Mouse (Mus musculus) left cerebral cortex, adult 18-20 months (tissue): ENCODE measurements around the gene Diras1. TPM values are rescaled to one million over a fixed set of nuclear protein-coding genes. Genes with fewer than 3 reads are reported as not detected.
"Not testable (repeated sequence)": the region's sequence is repeated elsewhere in the genome, so short reads cannot be mapped to it uniquely, and the experiment has no call there.

Source experiments
- DNase-seq, 2 experiments: peaks; one replicate each; pipeline ENCODE4 v3.0.0; 2021 to 2022; ENCODE audit warnings: low spot score in 2 of 2, mixed read lengths in 1 of 2
- long read RNA-seq, 2 experiments: library from polyadenylated mRNA; stranded (forward); transcript quantifications; one replicate each; pipeline ENCODE4 v2.0.0; 2021
- total RNA-seq, 2 experiments: library from RNA; stranded (reverse); gene quantifications; 2 replicates each; pipeline ENCODE4 v1.2.3; 2021

The Diras1 gene
- 100 to 1,000 TPM; 104 to 113 TPM for total RNA-seq
- long read RNA-seq, experiment 1, transcript Diras1-201 (2 exons, 2,953 nt), result major isoform, 136 of 191 reads
- long read RNA-seq, experiment 1, partial matches to known transcripts, result 0 of 191 reads
- long read RNA-seq, experiment 1, other reads (novel, unspliced or antisense), result 55 of 191 reads
- long read RNA-seq, experiment 2, transcript Diras1-201 (2 exons, 2,953 nt), result major isoform, 54 of 99 reads
- long read RNA-seq, experiment 2, partial matches to known transcripts, result 0 of 99 reads
- long read RNA-seq, experiment 2, other reads (novel, unspliced or antisense), result 44 of 99 reads

DNA sequence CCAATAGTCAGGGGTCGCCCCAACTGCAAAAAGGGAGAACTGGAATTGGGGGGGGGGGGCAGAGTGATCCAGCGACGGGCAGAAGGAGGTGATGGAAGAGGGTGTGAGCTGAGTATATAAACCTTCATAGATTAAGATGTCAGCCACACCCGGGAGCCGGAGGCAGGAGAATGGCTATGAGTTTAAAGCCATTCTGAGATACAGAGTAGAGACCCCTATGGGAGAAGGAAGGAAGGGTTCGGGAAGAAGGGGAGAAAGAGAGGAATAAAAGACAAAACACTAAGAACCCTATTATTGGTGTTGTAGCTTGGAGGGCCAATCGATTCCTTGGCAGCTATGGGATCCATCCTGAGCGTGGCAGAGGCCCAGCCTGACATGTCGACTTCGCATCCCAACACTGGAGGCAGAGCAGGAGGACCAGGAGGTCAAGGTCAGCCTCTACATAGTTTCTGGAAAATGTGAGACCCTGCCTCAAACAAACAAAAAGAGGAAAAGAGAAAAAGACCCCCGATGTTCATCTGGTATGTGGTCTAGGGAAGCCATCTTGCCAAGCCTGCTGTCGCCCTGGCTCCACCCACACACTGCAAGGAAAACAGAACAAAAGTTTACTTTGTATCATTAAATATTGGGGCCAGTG lies at the start of gene Diras1:
TSS of gene Diras1 (minus strand) at position 24 of the 637 bp plus-strand sequence.
- DNase-seq, result no peak

DNA sequence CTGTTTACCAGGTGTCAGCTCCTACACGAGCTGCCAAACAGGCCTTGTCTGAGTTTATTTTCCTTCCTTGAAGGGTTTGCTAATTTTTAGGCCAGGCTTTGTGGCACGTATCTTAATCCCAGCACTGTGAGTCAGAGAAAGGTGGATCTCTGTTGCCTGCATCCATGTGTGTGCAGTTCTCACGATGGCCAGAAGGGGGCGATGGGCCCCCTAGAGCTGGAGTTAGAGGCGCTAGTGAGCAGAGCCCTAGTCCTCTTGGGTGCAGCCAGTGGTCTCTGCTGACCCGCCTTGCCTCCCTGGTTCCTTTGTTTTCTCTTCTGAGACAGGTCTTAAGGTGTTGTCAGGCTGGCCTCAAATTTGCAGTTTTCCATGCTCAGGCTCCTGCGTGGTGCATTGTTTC lies 48.0 kb upstream of the Diras1 start:
- no peak for DNase-seq

DNA sequence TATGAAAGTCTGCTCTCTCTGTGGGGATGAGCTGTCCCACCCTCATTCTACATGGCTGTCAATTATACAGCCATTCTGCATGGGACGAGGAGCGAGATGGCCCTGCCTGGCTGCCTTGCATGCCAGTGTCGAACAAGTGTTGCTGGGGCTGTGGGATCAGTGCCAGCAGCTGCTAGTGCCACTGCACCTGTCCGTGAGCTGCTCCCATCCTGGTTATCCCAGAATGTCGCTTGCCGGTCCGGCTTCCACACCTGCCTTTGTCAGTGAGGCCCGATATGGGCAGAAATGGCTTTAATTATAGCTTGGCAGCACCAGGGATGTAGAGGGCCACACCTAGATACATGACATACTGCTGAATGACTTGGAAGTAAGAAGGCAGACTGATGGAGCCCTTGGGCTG lies 46.8 kb upstream of the Diras1 start:
- DNase-seq, result no peak

DNA sequence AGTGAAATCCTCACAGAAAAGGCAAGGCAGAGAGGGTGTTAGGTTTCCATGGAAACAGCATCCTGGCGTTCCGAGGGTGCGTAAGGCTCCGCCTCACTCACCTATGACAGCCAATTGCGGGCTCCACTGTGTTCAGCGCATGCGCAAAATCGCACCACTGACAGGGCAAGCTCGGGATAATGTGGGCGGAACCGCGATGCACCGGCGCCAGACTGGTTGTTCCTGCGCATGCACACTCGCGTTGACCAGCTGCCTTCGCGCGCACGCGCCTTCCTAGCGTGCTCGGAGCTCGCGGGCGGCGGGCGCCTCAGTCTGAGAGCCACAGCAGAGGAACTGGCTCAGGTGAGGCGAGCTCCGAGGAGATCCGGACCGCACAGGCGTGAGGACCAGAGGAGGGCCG lies 44.4 kb upstream of the Diras1 start, which contains the start of gene Thop1:
TSS of gene Thop1 (plus strand) at position 200 of the 400 bp plus-strand sequence.
- peak; percentile 97 to 98 for DNase-seq

DNA sequence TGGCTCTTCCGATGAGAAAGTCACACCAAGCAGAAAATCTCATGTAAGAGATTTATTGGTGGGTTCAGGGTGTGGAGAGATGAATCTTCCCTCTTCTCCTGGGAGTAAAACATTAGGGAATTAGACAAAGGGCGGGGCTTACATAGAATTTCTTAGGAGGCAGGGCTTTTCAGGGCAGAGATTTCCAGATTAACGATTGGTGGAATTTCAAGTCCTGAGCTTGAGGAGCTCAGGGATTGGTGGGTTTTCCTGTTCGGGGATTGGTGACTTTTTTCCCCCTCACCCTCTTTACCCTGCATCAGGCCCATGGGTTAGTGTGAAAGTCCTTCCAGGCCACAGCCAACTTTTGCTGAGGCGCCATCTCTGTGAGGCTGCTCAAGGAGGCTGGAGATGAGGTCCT lies 43.2 kb upstream of the Diras1 start:
- no peak for DNase-seq

DNA sequence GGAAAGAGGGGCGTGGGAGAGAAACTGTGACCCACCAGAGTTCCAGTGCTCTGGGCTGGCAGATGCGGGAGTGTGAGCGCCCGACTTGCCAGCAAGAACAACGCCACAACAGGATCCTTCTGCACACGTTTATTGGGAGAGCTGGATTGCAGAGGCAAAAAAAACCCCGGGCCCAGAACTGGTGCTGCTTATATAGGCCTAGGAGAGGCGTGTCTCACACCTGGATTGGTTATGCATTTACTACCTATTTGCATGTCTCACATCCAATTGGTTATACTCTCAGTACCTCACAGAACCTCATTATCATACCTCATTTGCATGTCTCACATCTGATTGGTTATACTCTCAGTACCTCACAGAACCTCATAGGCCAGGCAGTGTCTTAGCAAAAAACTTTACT lies 39.1 kb upstream of the Diras1 start:
- DNase-seq, result not testable (repeated sequence)

DNA sequence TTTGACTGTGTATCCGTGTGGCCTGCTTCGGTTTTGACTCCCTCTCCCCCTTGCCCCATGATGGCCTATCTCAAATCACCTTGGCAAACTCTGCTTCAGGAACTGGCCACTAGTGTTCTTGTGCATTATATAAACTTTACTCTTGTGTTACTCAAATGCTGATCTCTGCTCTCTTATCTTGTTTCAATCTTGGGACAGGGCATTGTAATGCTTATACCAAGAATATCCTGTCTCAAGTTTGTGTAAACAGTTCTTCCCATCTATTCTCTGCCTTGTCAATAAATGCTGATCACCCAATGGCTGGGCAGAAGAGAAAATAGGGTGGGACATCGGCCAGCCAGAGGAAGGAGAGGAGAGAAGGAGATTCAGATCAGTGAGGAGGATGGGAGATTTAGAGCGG lies 37.2 kb upstream of the Diras1 start:
- DNase-seq, result no peak

DNA sequence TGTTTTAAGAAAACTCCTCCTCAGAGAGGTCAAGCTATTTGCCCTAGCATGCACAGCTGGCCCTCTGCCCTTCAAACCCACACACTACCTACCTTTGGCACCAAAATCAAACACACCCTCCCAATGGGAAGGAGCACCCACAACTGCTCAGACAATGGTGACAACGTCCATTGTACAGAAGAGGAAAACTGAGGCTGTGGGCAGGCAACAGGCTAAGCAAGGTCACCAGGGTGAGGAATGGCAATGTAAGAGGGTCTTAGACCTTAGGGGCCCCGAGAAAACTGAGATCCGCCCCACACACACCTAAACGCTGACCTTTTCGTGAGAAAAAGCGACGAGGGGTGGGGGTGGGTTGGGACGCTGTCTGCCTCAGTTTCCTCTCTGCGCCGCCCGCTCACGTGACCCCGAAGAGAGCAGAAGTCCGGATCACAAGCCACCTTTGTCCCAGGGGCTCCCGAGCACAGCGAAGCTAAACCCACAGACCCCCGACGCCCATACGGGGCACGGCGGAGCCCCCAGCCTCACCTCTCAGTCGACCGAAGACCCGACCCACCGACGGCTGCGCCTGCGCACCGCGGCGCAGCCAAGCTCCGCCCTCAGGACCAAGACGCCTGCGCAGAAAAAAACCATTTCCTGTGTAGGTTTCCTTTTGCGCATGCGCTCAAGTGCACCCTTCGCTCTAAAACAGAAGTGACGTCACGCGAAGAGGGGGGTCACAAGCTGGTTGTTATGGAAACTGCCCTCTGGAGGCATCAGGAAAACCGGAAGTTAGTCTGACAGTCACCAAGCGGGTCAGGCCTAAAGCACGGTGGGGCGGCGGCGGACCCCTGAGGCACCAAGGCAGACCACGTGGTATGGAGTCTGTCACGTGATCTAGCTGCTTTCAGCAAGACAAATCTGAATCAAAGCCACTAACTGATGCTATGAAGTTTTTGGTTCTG lies 34.4 kb upstream of the Diras1 start, which contains the start of gene Sgta:
TSS of gene Sgta (minus strand) at position 579 of the 941 bp plus-strand sequence.
- peak; percentile 99 for DNase-seq

DNA sequence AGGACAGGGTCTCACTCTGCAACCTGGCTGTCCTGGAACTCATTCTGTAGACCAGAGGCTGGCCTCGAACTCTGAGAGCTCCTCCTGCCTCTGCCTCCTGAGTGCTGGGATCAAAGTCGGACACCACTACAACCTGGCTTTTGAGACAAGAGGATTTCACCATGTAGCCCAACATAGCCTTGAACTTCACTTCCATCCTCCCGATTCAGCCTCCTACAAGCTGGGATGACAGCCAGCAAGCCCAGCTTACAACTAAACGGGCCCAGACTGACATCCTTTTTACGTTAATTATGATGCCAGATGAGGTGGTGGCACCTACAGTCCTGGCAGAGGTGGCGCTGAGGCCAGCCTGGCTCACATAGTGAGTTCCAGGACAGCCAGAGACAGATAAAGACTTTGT lies 33.4 kb upstream of the Diras1 start:
- no peak for DNase-seq

DNA sequence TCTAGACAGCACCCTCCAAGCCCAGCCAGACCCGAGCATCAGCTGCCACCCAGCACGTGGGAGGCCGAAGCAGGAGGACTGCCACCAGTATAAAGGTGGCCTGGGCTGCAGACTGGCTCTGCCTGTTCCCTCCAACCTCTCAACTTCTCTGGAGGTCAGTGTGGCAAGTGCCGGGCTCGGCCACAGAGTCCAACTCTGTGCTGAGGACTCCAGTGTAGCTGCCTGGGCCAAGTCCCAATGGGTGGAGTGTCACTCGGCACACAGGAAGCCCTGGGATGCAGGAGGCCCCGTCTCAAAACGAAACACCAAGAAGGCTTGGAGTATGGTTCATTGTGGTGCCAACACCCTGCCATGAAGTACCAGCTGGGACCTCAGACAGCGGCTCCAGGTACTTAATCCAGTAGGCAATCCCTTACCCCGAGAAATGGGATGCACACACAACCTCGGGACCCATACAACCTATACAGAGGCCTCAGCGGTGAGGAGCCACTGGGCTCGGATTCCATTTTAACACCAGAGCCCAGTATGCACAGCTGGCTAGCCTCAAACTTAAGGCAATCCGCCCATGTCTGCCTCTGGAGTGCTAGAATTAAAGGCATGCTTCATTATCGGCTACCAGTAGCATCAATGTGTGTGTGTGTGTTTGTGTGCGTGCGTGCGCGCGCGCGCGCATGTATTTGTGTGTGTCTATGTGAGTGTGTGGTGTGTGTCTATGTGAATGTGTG lies 32.1 kb upstream of the Diras1 start:
- no peak for DNase-seq

DNA sequence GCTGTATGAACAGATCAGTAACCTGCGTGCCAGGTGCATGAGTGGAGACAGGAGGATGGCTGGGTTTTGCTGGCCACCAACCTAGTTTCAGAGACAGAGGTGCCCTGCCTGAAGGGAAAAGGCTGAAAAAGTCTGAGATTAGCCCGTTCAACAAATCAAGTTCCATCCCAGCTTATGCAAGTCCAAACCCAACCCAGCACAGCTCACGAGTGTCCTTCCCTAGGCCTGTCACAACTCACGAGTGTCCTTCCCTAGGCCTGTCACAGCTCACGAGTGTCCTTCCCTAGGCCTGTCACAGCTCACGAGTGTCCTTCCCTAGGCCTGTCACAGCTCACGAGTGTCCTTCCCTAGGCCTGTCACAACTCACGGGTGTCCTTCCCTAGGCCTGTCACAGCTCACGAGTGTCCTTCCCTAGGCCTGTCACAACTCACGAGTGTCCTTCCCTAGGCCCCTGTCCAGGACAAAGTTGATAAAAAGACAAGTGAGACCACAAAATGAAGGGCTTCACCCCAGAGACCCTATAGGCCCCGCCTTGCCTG lies 30.4 kb upstream of the Diras1 start:
- not testable (repeated sequence) for DNase-seq

DNA sequence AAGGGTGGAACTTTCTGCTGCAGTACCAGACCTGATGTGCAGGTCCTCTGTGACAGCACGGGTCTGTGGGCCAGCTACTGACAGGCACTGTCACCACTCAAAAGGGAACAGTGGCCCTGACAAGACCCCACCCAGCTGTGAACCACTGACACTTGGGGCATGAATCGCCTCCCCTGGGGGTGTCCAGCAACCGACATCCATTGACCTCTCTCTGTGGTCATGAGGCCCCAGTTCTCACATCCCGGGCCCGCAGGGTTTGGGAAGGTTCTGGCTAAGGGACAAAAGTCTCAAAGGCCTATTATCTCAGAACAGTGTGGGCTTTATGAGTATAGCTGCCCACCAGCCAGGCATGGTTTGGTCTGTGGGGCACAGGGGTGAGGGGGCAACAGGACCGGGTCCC lies 29.7 kb upstream of the Diras1 start:
- no peak for DNase-seq

DNA sequence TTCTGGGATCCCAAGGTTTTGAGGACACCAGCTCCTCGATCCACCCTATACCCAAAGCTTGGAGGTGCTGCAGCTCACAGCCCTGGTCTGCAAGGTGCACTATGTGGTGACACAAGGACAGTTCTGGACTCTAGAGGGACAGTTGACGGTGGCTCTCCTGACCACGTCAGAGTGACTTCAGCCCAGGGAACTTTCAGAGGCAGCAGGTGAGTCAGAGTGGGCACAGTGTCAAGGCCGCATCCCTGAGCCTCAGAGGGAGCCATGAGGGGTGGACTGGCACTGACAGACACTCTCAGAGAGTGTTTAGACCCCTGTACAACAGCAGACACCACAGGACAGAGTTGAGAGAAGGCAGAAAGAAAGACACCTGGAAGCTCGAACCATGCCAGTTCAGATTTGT lies 27.1 kb upstream of the Diras1 start:
- no peak for DNase-seq

DNA sequence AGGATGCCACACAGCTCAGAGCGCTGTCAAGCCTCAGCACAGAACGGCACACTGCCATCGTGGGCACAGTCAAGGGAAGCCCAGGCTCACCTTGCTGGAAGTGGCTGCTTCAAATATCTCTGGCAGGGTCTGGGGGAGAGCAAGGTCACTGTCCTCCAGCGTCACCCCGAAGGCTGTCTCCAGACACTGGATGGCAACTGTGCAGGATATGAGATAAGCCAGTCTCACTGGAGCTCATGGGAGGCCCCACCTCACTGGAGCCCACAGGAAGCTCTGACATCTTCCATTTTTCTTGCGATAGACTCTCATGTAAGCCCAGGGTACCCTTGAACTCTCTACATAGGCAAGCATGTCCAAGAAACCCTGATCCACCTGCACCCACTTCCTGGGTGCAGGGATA lies 25.7 kb upstream of the Diras1 start:
- DNase-seq, result no peak

DNA sequence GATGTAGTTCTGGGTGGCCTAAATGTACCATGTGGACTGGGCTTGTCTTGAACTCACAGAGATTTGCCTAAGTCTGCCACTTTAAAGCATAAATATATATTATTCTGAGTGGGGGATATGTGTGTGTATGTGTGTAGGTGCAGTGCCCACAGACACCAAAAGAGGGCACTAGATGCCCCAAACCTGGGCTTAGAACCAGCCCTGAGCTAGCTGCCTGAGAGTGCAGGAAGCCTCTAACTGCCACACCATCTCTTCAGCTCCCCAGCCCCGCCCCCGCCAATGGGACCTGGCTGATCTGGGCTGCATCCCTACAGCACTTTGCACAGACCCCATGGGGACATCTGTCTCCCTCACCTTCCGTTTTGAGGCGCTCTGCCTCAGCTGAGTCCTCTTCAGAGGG lies 25.2 kb upstream of the Diras1 start:
- no peak for DNase-seq

DNA sequence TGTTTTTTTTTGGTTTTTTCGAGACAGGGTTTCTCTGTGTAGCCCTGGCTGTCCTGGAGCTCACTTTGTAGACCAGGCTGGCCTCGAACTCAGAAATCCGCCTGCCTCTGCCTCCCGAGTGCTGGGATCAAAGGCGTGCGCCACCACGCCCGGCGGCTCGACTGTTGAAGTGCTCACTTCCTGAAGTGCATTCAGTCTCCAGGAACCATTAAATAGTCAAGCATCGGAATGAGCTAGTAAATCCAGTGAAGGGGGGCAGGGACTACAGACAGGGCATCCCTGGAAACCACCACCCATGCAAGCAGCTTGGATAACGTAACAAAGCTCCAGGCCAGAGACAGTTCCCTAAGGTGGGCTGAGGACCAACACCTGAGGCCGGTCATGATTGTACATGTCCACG lies 19.8 kb upstream of the Diras1 start:
- DNase-seq, result not testable (repeated sequence)

DNA sequence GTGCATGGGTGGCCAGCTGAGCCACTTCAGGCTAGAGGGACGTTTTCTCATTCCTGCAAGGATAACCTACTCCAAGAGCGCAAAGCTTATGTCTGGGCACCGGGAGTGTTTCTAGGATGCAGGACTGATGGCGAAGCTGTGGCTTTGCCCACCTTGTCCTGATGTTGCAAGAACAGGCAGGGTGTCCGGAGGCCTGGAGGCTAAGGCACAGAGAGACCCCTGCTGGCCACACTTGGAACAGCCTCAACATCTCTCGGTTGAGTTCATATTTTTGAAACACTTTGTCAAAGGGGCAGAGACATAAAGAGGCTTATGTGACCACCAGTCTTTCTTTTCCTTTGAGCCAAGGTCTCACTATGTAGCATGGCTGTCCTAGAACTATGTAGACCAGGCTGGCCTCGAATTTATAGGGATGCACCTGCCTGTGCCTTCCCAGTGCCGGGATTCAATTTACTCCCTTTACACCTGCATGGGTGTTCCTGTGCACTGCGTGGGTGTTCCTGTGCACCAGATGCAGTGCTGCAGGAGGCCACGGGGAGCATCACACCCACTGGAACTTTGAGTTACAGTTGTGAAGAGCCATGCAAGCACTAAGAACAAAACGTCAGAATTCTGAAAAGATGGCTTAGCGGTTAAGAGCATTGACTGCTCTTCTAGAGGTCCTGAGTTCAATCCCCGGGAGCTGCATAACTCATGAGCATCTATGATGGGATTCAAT lies 16.2 kb upstream of the Diras1 start:
- peak; percentile 73 to 79 for DNase-seq

DNA sequence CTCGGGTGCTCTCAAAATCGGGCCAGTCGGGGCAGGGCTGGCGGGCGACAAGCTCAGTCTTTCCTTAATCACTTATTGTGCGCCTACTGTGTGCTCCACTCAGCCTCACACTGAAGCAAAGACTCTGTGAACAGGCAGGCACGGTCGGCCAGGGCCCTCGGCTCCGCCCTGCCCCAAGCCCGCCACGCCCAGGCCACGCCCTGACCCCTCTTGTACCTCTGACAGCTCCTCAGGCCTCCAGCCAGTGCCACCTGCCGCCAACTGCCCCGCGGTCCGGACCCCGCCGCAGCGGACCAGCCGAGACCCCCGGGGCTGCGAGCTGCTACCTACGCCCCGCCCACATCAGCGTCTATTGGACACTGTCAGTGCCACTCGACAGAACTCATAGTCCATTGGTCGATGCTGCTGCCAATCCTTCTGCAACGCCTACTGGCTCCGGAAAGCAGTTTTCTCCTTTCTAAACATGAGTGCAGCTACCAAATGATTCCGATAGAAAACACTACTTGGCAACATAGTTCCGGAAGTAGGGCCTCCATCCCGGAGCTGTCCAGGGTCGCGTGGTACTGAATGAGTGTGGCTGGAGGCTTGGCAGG lies 11.6 kb upstream of the Diras1 start, which contains the start of gene Slc39a3:
TSS of gene Slc39a3 (minus strand) at position 439 of the 593 bp plus-strand sequence.
- DNase-seq, result peak; percentile 99

DNA sequence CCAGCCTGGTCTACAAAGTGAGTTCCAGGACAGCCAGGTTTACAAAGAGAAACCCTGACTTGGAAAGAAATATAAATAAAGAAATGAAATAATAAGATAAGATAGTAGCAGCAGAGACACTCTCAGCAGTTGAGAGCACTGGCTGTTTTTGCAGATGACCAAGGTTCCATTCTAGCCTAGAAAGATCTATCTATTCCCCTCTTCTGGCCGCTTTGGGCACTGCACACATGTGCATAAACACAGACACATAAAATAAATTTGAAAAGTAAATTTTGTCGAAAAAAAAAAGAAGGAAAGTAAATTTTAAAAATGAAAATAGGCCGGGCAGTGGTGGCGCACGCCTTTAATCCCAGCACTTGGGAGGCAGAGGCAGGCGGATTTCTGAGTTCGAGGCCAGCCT lies 10.8 kb upstream of the Diras1 start:
- DNase-seq, result no peak

DNA sequence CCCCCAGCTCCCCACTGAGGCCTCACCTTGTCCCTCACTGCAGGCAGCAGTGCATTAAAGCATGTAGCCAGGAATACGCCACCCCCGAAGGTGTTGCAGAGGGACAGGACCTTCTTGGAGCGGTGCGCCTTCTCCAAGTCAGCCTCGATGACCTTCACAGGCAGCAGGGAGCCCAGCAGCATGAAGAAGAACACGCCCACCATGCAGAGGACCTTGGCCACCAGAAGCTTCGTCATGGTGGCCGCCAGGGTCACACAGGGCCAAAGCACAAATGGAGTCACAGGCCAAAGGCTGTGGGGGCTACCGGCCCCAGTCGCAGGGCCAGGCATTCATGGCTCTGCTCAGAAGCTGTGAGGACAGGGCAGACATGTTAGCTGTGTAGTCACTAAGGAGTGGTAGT lies 8.1 kb upstream of the Diras1 start:
- no peak for DNase-seq
